In the genomic region with DNA sequence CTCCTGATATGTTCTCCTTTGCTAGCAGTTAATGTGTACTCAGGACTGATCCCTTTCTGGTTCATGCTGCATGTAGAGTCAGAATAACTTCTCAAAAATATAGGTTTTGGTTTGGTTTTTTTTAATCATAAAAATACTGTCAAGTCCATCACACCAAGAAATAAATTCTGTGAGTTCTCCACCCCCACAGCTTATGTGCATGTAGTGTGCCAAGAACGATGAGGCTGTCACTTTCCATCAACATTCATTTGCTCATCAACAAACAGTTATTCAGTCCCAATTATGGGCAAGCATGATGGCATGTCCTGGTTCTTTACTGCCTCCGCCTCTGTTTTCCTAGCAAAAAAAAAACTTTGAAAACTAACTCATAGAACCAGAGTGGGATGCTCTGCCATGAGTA, we compare ENCODE assay signal across 19 mouse cellular contexts. TPM values are rescaled to one million over a fixed set of nuclear protein-coding genes. Genes with fewer than 3 reads are reported as not detected.
DNase-seq lines count a peak whose midpoint lies in the region.
"Had no signal": no experiment of that assay in that cellular context is flagged by ENCODE, and none has a peak within 500 bp of the region (broad histone marks: within the 10 kb centered on the region; RNA-seq: fewer than 3 reads in every experiment).

No protein-coding gene starts in this region.

- peak; percentile 17 to 37 for DNase-seq in frontal cortex, adult 2 months (ENCODE audit: extremely low spot score in 1 of 2, low spot score in 1 of 2)
- no peak for DNase-seq in frontal cortex, postnatal 10 days (ENCODE audit: low spot score in 2 of 2)
- peak; percentile 11 to 41 for DNase-seq in left cerebral cortex, postnatal 14 days (ENCODE audit: low spot score in 2 of 2)
- no peak for DNase-seq in left cerebral cortex, adult 9 months (ENCODE audit: low spot score in 2 of 2)
- DNase-seq in brain, adult 2 months (ENCODE audit: low read depth, low spot score), result peak; percentile 53
- peak; percentile 85 for DNase-seq in retina, postnatal 1 day
- DNase-seq in gastrocnemius, adult 8-10 months (ENCODE audit: low spot score in 2 of 2), result no peak
- DNase-seq: adrenal gland, postnatal 10 days; cerebellum, adult 11-12 months; cerebellum, adult 9-11 months; gastrocnemius, postnatal 25 days; heart, adult 2 months; heart, postnatal 10 days; kidney, adult 18-20 months; kidney, postnatal 25 days; right cerebral cortex, postnatal 4 days; thymus, adult 18-20 months; thymus, postnatal 25 days had no signal

- intact Hi-C loops in left cerebral cortex, postnatal 14 days (cut with DNase I), result no loop called here

RNA-seq across cellular contexts. Expression of gene Cth, which starts 3.9 kb away (rescaled TPM):
- polyA plus RNA-seq in frontal cortex, adult 2 months (2012; rRNA removed), result 4.9 and 5.2 TPM in 2 replicates
- total RNA-seq in left cerebral cortex, postnatal 14 days (2021), result 10 to 100 TPM in 1 of 2 experiments, 1 to 10 TPM in 1; 9.0 to 11.1 TPM
- 1 to 10 TPM; 1.5 to 6.5 (median 3.4) TPM for total RNA-seq in gastrocnemius, adult 8-10 months (2022)
- total RNA-seq: G1E had no signal
- polyA plus RNA-seq: G1E had no signal

RNA-seq across cellular contexts. Expression of gene Ankrd13c, which starts 18.3 kb away (rescaled TPM):
- 51.2 and 52.8 TPM in 2 replicates for polyA plus RNA-seq in frontal cortex, adult 2 months (2012; rRNA removed)
- 100 to 1,000 TPM; 122 to 127 TPM for total RNA-seq in left cerebral cortex, postnatal 14 days (2021)
- total RNA-seq in gastrocnemius, adult 8-10 months (2022), result 10 to 100 TPM; 22.9 to 31.1 (median 25.7) TPM

Comparison
In these comparisons a context has a peak if more than half of its experiments do, and no peak if none do; other contexts are left out.
1. DNase-seq: peak in frontal cortex, adult 2 months (2 of 2), left cerebral cortex, postnatal 14 days (2 of 2), brain, adult 2 months (single experiment) and retina, postnatal 1 day (single experiment); none in frontal cortex, postnatal 10 days (0 of 2), left cerebral cortex, adult 9 months (0 of 2) and gastrocnemius, adult 8-10 months (0 of 2).